Mouse (Mus musculus) thymus, postnatal 14 days (tissue): ENCODE results near the gene Pard3.
A peak's percentile ranks its signal among the peaks of the same experiment; 100 is the strongest.

Experiments
- DNase-seq: peaks from one replicate; pipeline ENCODE4 v3.0.0; 2021

Gene Pard3

GRCm38 (mm10) chr8:127184025-127184424 is 120.3 kb downstream of the Pard3 start:
- DNase-seq: no peak

- DNase-seq: no peak
These were observed 122.2 kb downstream of the Pard3 start for GRCm38 (mm10) chr8:127185897-127186296.

- DNase-seq: no peak
These were observed 125.0 kb downstream of the Pard3 start for GRCm38 (mm10) chr8:127188671-127189070.

GRCm38 (mm10) chr8:127190350-127190749 is 126.7 kb downstream of the Pard3 start:
- DNase-seq: peak; percentile 17

- peak; percentile 53 for DNase-seq
These were observed 127.7 kb downstream of the Pard3 start for GRCm38 (mm10) chr8:127191387-127191786.

GRCm38 (mm10) chr8:127191824-127192223 is 128.1 kb downstream of the Pard3 start:
- no peak for DNase-seq

- DNase-seq: no peak
These were observed 128.6 kb downstream of the Pard3 start for GRCm38 (mm10) chr8:127192331-127192730.

- DNase-seq: no peak
These were observed 129.7 kb downstream of the Pard3 start for GRCm38 (mm10) chr8:127193375-127193774.

- DNase-seq: no peak
These were observed 131.2 kb downstream of the Pard3 start for GRCm38 (mm10) chr8:127194786-127195407.

GRCm38 (mm10) chr8:127196505-127197265 is 133.0 kb downstream of the Pard3 start:
- no peak for DNase-seq

GRCm38 (mm10) chr8:127207455-127207854 is 143.8 kb downstream of the Pard3 start:
- no peak for DNase-seq

- DNase-seq: no peak
These were observed 146.9 kb downstream of the Pard3 start for GRCm38 (mm10) chr8:127210621-127211020.

- DNase-seq: no peak
These were observed 150.6 kb downstream of the Pard3 start for GRCm38 (mm10) chr8:127214338-127214737.

GRCm38 (mm10) chr8:127214748-127215433 is 151.2 kb downstream of the Pard3 start:
- DNase-seq: no peak

- no peak for DNase-seq
These were observed 156.5 kb downstream of the Pard3 start for GRCm38 (mm10) chr8:127220206-127220605.

GRCm38 (mm10) chr8:127220615-127221014 is 156.9 kb downstream of the Pard3 start:
- no peak for DNase-seq

- DNase-seq: no peak
These were observed 158.7 kb downstream of the Pard3 start for GRCm38 (mm10) chr8:127222361-127222760.

- no peak for DNase-seq
These were observed 163.3 kb downstream of the Pard3 start for GRCm38 (mm10) chr8:127226996-127227395.

- DNase-seq: no peak
These were observed 163.7 kb downstream of the Pard3 start for GRCm38 (mm10) chr8:127227407-127227806.

GRCm38 (mm10) chr8:127229325-127230232 is 165.9 kb downstream of the Pard3 start:
- DNase-seq: no peak

GRCm38 (mm10) chr8:127230233-127230595 is 166.5 kb downstream of the Pard3 start:
- no peak for DNase-seq

- DNase-seq: no peak
These were observed 179.7 kb downstream of the Pard3 start for GRCm38 (mm10) chr8:127243351-127243750.

- no peak for DNase-seq
These were observed 180.1 kb downstream of the Pard3 start for GRCm38 (mm10) chr8:127243841-127244240.
